Mouse (Mus musculus): ENCODE measurements around the gene Gk5.

DNA sequence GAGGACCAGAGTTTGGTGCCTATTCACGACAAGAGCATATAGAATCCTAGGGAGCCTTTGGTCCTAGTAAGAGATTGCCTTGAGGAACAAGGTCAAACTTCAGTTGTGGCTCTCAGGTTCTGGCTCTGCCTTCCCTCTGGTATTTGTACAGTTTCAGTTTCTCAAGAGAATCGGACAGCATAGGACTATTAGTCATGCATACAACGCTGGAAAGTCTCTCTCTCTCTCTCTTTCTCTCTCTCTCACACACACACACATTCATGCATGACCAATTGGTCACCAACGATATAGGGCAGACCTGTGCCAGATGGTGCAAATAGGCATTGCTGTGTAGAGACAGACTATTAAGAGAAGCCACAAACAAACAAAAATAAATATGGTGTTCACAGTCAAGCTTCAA, 946 bp upstream of the Gk5 start:
- TF ChIP-seq CTCF (IDR thresholded peaks at IDR 0.05; ENCODE audit: low read depth, low read length) (no peak), POLR2AphosphoS5 (IDR thresholded peaks at IDR 0.05; ENCODE audit: insufficient replicate concordance, low read depth, low read length) (no peak), TAL1 (conservative IDR thresholded peaks at IDR 0.05; ENCODE audit: low read depth, low read length) (no peak), GATA1 (IDR thresholded peaks at IDR 0.05; ENCODE audit: borderline replicate concordance, low read length) (no peak), GATA2 (IDR thresholded peaks at IDR 0.05; ENCODE audit: borderline replicate concordance, low read depth, low read length) (no peak)
